Mouse (Mus musculus): ENCODE measurements around the gene CN725425.

DNA sequence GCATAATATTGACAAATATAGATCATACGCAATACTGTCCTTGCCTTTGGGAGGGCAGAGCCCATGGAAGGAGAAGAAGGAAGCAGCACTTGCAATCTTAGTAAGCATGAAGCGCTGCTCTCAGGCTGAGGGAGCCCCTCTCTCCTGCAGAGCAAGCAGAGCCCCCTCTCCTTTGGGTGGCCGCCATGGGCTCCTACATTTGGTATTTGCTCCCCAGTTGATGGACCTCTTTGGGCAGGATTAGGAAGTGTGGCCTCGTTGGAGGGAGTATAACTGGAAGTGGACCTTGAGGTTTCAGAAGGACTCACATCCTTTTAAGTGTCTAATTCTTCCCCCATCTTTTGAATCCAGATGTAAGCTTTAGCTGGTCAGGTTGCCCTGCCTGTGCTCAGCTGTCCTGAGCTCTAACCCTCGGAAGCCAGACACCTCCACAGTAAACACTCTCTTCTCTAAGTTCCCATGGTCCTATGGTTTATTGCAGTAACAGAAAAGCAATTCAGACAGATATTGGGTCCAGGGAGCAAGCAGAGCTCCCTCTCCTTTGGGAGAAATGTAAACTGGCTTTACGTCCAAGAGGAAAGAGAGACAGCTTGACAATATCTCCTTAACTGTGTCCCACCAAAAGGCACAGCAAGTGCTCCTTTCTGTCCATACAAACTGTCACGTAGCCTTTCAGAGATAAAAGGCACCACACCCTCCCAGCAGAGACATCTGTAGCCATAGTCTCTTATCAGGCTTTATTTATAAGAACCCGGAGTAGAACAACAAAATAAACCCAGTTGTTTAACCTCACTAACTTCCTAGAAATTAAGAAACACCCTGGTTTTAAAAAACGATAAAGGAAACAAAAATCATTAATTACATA, 52.5 kb downstream of the CN725425 start:
- TF ChIP-seq CTCF (IDR thresholded peaks at IDR 0.05; ENCODE audit: low read depth) (no peak), EP300 (optimal IDR thresholded peaks at IDR 0.05) (no peak)

Measured in stomach, postnatal 0 days (tissue).